Mouse (Mus musculus) thymus, postnatal 0 days (tissue): ENCODE measurements around the gene Mical2. TPM values are rescaled to one million over a fixed set of nuclear protein-coding genes. Genes with fewer than 3 reads are reported as not detected.

Experiments used
- DNase-seq: peaks from one replicate; pipeline ENCODE4 v3.0.0-alpha.2; 2015; ENCODE audit warnings: low spot score
- polyA plus RNA-seq: library from polyadenylated mRNA; unstranded; fragments of >200 nt; fragmentation: Nextera tagmentation; extraction: Ambion mirVana; gene quantifications from 2 replicates; pipeline ENCODE4 v1.2.1, GENCODE M21; 2015

The Mical2 gene
- polyA plus RNA-seq, 1 experiment from 2014 or later = 0.51 TPM

DNA sequence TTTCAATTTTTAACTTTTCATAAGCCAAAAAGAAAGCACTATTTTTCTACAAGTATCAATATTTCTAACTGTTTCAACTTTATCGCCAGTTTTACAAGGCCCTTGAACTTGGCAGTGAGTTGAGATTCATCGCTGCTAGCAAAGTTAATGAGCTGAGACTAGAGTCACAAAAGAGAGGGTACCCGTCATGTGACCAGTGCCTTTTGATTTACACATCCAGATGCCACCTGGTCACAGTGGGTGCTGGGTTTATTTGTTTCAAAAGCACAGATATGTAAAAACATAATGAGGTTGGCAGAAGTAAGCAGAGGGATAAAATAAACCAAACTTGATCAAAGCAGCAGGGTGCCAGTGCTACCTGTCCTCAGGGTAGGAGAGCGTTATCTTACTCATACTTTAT, 126.3 kb downstream of the Mical2 start:
- DNase-seq = no peak

DNA sequence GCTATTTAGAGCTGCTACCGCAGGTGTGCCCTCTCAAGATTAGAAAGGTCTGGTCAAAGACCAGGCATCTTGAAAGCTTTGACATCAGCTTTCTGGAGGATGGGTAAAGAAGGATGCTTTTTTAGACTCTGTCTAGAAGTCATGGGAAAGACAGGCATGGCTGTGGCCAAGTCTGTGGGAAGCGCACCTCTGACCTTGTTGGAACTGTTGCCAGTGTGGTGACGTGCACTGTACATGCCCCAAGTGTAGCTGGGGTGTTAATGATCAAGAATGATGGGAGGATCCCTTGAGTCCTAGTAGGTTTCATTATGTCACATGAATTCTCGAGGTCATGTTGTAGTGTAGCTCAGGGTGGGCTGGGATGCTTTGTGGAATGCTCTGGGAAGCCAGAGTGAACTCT, 127.4 kb downstream of the Mical2 start:
- DNase-seq = no peak

DNA sequence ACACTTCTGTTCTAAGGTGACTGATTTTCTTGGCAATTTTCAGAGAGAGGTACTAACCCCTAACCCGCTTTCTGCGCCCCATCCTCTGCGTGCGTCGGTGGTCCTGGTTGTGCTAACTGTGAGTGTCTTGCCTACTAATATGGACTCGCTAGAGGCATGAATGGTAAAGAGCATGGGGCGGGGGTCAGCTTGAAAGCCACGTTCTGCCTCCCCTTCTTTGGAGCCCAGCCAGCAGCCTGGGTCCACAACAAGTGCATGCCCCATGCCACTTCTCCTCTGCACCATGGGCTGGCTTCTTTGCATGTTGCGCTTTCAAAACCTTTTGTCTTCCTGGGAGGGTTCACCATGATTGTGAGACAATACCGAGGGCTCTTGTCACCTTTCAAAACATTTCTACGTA, 128.3 kb downstream of the Mical2 start:
- no peak for DNase-seq

DNA sequence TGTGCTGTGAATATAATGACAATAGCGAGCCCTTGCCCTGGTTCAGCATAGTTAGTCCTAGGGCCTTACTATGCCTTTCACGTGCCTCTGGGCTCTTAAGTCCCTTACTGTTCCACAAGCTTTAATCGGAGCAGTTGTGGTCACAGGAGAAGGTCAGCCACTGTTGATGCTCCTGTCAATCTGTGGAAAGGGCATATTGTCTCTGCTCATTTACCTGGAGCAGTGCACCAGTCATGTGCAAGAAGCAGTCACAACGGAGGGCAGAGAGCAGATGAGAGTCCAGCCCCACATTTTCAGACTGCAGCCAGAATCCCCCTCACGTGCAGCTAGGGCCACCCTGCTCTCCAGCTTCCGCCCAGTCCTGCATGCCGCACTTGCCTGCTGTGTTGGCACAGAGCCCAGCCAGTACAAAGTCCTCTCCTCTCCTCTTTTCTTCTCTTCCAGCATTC, 128.9 kb downstream of the Mical2 start:
- no peak for DNase-seq

DNA sequence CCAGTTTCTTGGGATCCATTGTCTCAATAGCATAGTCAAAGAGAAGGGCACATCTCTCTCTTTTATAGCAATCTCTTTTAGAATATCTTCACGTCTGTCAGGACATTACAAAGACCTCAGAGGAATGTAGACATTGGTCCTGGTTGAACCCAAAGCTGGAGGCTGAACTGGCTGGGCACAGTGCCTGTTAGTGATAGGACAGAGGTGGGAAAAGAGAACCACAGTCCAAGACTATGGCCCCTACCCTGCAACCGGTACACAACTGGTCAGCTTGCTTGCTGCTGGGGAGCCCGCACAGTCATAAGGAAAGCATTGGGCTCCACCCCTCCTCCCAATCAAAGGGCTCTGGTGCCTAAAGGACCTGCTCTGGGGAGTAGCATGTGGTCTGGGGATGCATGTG, 133.9 kb downstream of the Mical2 start:
- no peak for DNase-seq

DNA sequence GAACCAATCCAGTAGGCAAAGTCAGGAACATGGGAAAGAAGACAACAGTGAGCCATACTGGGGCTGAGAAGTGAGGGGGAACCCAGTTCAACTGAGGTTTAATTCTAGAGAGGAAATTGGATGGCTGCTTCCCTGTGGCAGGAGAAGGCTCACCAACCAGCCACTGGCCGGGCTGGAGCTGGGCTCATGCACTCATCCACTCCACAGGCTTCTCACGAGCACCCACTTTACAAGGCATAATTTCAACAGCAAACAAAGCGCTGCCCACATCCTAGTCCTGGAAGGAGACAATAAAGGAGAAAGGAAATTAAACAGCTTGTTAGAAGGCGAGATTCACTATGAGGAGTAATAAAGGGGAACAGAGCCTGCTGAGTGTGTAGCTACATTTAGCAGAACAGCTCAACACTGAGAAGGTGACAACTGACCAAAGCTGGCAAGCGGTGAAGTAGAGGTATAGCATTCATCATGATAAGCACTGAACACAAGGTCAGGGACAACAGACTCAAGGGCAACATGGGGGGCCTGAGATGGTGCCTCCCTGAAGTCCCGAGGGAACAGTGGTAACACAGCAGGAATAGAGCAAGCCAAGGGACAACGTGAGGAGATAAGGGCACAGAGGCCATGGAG, 137.0 kb downstream of the Mical2 start:
- no peak for DNase-seq

DNA sequence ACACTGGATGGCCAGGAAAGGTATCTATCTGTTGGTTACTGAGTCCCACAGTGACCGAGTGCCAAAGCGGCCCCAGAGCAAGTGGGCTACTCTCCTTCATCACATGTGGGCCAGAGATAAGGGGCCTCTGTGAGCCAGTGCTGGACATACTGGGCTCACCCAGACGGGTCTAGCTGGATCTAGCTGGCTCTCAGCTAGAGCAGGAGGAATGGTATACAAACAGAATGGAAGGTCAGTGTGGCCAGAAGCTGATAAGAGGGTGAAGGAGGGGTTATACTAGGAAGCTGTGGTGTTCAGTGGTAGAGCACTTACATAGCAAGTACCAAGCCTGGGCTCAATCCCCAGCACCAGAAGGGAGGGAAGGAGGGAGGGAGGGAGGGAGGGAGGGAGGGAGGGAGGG, 140.2 kb downstream of the Mical2 start:
- no peak for DNase-seq

DNA sequence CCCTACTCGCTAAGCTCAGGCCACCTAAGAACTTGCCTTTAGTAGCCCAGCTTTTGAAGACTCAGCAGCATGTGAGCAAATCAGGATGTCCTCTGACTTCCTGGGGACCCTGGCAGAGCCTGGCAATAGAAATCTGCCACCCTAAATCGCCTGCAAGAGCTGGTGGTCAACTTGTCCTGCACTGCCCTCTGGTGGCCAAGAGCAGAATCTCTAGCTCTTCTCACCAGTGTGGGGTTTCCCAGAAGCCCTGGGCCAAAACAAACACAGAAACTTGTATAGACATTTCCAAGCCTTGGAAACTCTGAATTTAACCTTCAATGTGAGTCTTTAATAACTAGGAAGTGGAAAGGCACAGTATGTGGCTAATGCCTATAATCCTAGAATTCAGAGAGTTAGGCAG, 143.4 kb downstream of the Mical2 start:
- DNase-seq = peak; percentile 80

DNA sequence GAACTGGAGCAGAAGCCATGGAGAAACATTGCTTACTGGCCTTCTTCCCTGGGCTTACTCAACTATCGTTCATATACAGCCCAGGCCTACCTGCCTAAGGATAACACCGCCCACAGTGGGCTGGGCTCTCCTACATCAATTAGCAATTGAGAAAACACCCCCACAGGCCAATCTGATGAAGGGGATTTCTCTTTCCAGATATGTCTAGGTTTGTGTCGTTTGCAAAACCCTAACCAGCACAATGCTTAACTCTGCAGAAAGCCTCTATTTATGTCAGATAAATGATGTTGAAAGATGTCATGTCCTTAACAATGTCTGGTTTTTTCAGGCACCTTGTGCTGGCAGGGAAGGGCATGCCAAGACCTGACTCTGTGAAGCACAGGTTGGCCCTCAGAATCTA, 144.3 kb downstream of the Mical2 start:
- no peak for DNase-seq

DNA sequence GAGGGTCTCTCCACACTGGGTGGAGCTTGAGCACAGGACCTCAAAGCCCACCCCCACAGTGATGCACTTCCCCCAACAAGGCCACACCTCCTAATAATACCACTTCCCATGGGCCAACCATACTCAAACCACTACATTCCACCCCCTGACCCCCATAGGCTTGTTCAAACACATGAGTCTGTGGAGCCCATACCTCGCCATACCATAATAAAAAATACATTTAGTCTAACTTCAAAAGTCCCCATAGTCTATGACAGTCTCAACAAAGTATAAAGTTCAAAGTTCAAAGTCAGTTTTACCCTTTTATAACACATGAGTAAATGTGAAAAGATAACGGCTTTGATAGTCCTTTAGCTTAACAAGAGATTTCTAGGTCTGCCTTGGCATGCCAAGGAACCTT, 145.7 kb downstream of the Mical2 start:
- DNase-seq = no peak

DNA sequence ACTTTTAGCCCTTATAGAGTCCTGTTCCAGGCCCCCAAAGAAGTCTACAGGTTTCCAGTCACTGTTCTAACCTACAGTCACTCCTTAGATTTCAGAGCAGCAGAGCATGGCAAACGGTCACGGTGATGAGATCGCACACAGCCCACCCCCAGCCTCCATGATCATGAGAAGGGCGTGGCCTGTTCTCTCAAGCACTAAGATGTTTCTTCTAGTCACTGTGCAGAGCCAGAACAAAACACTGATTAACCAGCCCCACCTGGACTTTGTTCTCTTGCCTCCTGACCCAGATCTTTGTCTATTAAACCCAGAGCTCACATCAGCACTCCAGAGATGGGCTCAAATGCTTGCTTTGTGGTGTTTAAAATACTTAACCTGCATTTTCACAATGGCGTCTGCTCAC, 148.4 kb downstream of the Mical2 start:
- no peak for DNase-seq

DNA sequence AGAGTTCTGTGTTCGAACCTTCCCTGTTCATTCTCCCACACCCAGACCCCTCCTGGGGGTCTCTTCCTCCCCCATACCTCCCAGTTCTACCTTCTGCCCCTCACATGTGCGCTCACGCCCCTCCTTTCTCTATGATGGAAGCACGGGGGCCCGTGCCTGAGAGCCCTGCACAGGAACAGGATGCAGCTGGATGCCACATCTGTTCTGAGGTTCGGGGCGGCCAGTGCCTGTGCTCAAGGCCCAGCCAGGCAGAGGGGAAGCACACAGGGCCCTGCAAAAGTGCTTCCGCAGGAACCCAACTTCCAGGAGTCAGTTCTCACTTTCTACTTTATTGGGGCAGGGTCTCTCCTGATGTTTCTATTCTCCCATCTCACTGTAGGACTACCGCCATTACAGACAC, 149.4 kb downstream of the Mical2 start:
- peak; percentile 67 for DNase-seq

DNA sequence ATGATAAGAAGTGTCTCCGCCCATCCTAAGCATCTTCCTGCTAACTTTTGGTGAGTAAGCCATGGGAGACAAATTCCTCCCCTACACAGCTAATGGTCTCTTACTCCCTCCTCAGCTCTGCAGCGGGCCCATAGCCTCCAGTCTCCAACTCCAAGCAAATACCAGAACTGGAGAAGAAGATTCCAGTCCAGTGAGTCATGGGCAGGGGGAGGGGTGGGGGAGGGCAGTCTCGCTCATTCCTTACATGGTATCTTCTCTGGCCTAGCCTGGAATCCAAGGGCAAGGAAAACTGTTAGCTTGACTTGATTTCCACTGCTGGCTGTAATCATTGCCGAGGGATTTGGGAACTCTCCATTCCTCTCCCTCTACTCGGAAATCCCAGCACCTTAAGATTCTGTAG, 150.2 kb downstream of the Mical2 start:
- DNase-seq = no peak

DNA sequence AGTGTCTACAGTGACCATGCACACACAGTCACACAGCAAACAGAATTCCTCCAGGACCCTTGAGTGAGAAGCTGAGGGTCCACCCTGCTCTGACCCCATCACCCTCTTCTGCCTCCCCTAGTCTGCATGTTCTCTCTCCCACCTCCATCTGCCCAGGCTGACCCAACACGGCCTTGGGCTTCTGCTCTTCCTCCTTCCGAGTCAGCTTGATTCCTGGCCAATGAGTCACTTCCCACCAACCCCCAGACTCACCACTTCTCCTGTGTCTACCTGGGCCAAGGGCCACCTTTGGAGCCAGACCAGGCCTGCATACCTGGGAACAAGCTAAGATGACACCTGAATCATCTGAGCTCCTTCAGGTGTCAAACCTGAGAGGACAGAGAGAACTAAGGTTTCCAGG, 151.0 kb downstream of the Mical2 start:
- no peak for DNase-seq

DNA sequence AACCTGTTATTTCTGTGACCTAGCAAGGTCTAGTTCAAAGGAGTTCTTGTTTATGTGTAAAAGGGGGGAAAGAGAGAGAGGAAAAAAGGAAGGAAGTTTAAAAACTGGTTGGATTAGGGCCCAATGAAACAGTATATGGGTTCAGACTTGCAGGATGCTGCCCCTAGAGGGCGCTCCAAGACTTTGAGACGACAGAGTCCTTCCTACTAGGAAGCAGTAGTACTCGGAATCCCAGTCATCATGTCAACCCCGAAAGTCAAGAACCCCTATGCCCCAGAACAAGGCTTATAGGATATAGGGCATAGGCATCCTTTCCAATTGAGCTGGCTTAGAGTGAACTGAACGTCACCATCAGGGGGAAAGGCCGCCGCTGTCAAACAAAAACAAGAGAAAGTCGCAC, 151.7 kb downstream of the Mical2 start:
- DNase-seq = peak; percentile 66

DNA sequence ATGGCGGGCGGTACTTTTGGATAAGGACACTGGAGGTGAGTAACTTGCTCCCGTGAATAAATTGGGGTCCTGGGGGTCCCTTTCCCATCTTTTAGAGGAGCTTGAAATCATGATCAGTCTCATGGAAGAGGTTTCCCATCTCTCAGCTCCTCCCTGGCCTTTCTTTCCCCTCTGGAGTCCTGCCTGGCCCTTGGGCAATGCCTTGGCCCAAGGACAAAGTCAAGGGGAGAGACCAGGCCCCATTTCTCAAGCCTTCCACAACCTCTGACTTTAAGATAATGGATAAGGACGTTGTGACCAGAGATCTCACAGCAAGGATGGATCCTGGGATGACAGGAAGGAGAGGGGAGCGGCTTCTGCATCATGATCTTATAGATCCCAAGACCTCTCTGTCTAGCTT, 152.4 kb downstream of the Mical2 start:
- DNase-seq = no peak

DNA sequence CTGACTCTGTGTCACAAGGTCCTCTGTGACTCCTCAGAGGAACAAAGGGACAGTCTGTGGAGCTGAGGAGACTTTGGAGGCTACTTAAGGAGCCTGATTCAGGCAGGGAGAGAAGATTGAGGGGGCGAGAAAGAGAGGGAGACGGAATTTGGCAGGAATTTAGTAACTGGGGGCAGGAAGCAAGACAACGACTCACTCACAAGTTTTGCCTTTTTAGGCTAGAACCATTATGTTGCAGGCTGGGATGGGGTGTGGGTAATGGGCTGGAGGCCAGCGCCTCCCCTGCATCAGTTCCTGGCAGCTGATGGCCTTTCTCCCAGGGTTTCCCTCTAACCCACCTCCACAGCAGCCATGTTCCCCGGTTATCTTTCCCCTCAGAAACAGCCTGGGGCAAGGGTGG, 152.8 kb downstream of the Mical2 start:
- no peak for DNase-seq

DNA sequence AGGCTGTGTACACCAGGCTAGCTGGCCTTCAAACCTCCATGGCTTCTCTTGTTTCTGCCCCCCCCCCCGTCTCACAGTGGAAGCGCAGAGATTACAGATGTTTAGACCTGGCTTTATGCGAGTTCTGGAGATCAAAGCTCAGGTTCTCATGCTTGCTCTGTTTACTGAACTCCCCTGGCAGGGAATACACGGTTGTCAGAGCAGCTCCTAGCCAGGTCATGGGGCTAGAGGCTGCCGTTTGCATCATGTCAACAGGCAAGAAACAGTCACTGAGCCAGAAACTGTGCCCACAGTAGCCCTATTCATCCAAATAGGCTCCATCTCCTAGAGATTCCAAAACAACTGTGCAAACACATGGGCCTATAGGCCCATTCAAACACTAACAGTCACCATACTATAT, 160.9 kb downstream of the Mical2 start:
- DNase-seq = no peak

DNA sequence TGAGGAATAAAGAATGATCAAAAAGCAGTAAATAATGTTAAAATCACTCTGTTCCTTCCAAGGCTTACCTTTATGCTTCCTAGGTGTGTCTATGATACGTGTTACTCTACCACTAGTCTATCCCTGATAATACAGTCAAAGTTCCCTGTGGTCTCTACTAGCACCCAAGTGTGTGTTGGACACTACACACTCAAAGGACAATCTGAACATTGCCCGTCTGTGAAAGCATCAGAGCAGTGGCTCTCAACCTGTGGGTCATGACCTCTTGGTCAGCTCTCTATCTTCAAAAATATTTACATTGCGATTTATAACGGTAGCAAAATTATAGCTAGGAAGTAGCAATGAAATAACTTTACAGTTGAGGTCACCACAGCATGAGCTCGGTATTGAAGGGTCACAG, 162.2 kb downstream of the Mical2 start:
- DNase-seq = no peak

DNA sequence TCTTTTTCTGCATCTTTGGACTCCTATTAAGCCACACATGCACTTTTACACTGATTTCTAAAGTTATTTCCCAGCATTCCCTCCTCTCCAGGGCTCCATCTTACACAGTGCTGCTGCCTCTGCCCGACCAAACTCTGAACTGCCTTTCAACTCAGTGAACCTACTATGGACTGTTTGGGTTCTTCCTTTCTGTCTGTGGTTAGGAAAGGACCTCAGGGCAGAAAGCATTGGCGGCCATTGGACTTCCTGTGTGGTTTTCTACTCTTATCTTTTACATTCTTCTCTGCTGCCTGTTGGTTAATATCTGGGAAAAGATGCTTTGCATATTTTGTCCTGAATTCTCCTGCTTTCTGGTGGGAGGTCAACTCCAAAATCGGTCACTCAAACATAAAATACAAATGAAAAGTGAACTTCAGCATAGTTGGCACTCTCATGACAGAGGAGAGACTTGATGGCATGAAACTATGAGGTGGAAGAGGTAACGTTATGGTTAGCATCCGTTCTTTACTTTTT, 162.8 kb downstream of the Mical2 start:
- no peak for DNase-seq

DNA sequence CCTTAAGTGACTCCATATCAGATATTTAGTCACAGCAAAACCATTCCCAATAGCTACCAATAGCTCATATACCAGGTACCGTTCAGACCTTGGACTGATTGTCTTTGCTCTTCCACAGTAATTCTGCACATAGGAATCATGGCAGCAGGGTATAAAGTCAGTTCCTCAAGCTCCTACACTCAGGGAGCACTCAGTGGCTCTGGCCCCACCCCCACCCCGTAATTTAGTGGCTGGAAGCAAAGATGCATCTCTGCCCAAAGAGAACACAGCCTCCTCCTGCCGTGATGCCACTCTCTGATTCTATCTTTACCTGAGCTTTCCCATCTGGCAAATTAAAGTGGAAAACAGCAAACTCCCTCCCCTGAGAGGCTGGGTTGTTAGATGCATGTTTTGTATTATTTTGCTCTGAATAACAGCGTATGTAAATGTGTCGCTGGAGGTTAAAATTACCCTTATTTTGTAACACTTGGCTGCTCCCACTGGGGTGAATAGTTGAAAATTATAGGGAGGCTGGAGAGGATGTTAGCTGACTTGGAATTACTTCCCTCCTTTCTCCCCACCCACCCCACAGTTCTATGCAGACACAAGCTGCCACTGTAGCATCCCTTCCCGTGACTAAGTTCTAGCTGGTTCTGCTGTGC, 164.1 kb downstream of the Mical2 start:
- DNase-seq = no peak

DNA sequence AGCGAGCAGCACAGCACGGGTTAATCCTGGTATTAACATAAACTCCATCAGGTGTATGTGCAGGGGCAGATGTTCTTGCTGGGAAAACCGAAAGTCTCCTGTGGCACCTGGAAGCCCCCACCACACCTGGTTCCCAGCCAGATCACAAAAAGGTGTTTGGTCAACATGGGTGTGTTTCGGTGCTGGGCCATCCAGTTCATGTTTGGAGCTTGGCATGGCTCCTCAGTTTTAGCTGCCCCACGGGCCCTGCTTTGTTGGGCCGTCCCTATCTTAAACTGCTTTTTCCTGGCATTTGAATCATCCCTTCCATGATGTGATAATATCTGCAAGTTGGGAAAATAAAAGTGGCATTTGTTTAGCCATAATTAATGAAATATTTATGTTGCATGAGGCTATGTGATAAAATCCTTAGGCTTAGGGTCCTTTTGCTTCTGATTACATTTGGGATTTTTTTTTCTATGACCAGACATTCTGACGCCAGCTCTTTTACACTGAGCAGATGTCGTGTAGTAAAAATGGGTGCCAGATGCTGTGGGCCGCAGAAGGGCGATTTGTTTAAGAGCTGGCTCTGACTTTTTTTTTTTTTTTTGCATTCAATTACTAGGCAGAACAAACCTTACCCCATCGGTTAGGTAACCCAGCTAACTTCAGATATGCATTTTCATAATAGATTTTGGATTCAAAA, 164.7 kb downstream of the Mical2 start:
- DNase-seq = no peak
